Mouse (Mus musculus) heart, embryonic 13.5 days (tissue): ENCODE results near the gene Pde6h. TPM values are rescaled to one million over a fixed set of nuclear protein-coding genes. Genes with fewer than 3 reads are reported as not detected.

Experiments
- ATAC-seq: fragments of 200-750 bp; cut with Nextera tagmentation; 2 replicates; pipeline ENCODE4 v1.8.0; 2017; ENCODE audit warnings: moderate TSS enrichment; ENCODE audit not compliant: insufficient number of reproducible peaks, low FRiP score, low TSS enrichment; ENCODE audit errors: extremely low read depth
- H3K27ac ChIP-seq: fragments of 300-500 bp; sonication (generic); replicated peaks from 2 replicates; pipeline ENCODE4 v1.5.1; 2015; ENCODE audit warnings: moderate library complexity, mild to moderate bottlenecking, inconsistent platforms
- H3K27me3 ChIP-seq: fragments of 300-500 bp; sonication (generic); replicated peaks from 2 replicates; pipeline ENCODE4 v1.6.1; 2015; ENCODE audit warnings: mild to moderate bottlenecking, inconsistent platforms
- H3K36me3 ChIP-seq: fragments of 300-500 bp; sonication (generic); 2 replicates; pipeline ENCODE4 v1.6.1; 2015; ENCODE audit warnings: mild to moderate bottlenecking, inconsistent platforms
- H3K4me1 ChIP-seq: fragments of 300-500 bp; sonication (generic); 2 replicates; pipeline ENCODE4 v1.6.1; 2015; ENCODE audit warnings: inconsistent platforms
- H3K4me2 ChIP-seq: fragments of 300-500 bp; sonication (generic); 2 replicates; pipeline ENCODE4 v1.6.1; 2015; ENCODE audit warnings: inconsistent platforms, mild to moderate bottlenecking, moderate library complexity
- H3K4me3 ChIP-seq: fragments of 300-500 bp; sonication (generic); 2 replicates; pipeline ENCODE4 v1.5.1; 2015; ENCODE audit warnings: moderate library complexity, mild to moderate bottlenecking, inconsistent platforms
- H3K9ac ChIP-seq: fragments of 300-500 bp; sonication (generic); 2 replicates; pipeline ENCODE4 v1.6.1; 2015; ENCODE audit warnings: inconsistent platforms, mild to moderate bottlenecking, moderate library complexity
- H3K9me3 ChIP-seq: fragments of 300-500 bp; sonication (generic); 2 replicates; pipeline ENCODE4 v1.6.1; 2016; ENCODE audit warnings: inconsistent platforms
- WGBS: fragments of 180-500 bp; shearing (Covaris S2); methylation state at CpG from one replicate; pipeline ENCODE4 v1.1.7; 2015; ENCODE audit warnings: mixed read lengths; 5-methylcytosine and 5-hydroxymethylcytosine counted together
- polyA plus RNA-seq: library from polyadenylated mRNA; unstranded; fragments of >200 nt; fragmentation: Nextera tagmentation; extraction: Ambion mirVana; gene quantifications from 2 replicates; pipeline ENCODE4 v1.2.1, GENCODE M21; 2015

The Pde6h gene
- polyA plus RNA-seq, 1 experiment from 2014 or later, result not detected

GRCm38 (mm10) chr6:136913384-136914126, 10.1 kb upstream of the Pde6h start:
- H3K9ac ChIP-seq, result peak overlapping the region; percentile 64
- no peaks in the 10 kb centered on the region for H3K36me3 ChIP-seq
- peak overlapping the region; percentile 63 for H3K4me2 ChIP-seq
- H3K4me1 ChIP-seq, result peaks cover 27% of the 10 kb centered on the region
- peak overlapping the region; percentile 28 for H3K4me3 ChIP-seq
- WGBS, result 20% methylated on average over 18 of the region's 18 CpGs
- peak overlapping the region; percentile 21 for H3K27ac ChIP-seq
- no peaks in the 10 kb centered on the region for H3K27me3 ChIP-seq
- no peak for ATAC-seq
- H3K9me3 ChIP-seq, result no peaks in the 10 kb centered on the region

DNA sequence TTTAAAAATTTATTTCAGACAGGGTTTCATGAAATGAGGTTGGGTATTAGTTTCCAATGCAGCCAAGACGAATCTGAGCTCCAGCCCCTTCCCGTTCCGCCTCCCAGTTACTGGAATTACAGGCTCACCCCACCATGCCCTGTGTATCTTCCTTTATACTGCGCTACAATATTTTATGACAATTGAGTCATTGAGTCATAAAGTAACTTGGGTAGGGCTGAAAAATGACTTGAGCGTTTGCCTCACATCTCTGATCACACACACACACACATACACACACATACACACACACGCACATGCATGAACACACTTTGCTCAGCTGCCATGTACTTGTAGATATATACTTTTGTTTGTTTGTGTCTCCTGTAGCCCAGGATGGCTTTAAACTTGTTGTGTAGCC, 9.4 kb upstream of the Pde6h start:
- H3K27ac ChIP-seq, result no peak overlapping the region; the same call in 1 of the 2 replicates
- 96% methylated on average over 6 of the region's 6 CpGs for WGBS
- no peak overlapping the region for H3K9ac ChIP-seq
- H3K9me3 ChIP-seq, result no peaks in the 10 kb centered on the region
- ATAC-seq, result no peak
- H3K27me3 ChIP-seq, result no peaks in the 10 kb centered on the region
- no peaks in the 10 kb centered on the region for H3K36me3 ChIP-seq
- peaks cover 27% of the 10 kb centered on the region for H3K4me1 ChIP-seq
- no peak overlapping the region for H3K4me3 ChIP-seq
- H3K4me2 ChIP-seq, result no peak overlapping the region

GRCm38 (mm10) chr6:136915721-136916395, 7.8 kb upstream of the Pde6h start:
- no peaks in the 10 kb centered on the region for H3K9me3 ChIP-seq
- H3K4me1 ChIP-seq, result peaks cover 22% of the 10 kb centered on the region
- H3K4me2 ChIP-seq, result no peak overlapping the region
- H3K36me3 ChIP-seq, result no peaks in the 10 kb centered on the region
- H3K27me3 ChIP-seq, result no peaks in the 10 kb centered on the region
- H3K4me3 ChIP-seq, result no peak overlapping the region
- ATAC-seq, result no peak
- H3K27ac ChIP-seq, result no peak overlapping the region
- no peak overlapping the region for H3K9ac ChIP-seq
- whole genome bisulfite sequencing, result 68% methylated on average over 8 of the region's 8 CpGs

- Histone ChIP-seq H3K36me3 (no peaks in the 10 kb centered on the region; the same call in 1 of the 2 replicates), H3K27ac (peak overlapping the region; percentile 61; the same call in 1 of the 2 replicates), H3K9ac (no peak overlapping the region), H3K4me1 (peaks cover 27% of the 10 kb centered on the region), H3K9me3 (no peaks in the 10 kb centered on the region), H3K4me2 (no peak overlapping the region), H3K27me3 (no peaks in the 10 kb centered on the region), H3K4me3 (no peak overlapping the region)
- WGBS, result 27% methylated on average over 2 of the region's 2 CpGs
- ATAC-seq, result no peak
Measured at GRCm38 (mm10) chr6:136917885-136918284, 5.7 kb upstream of the Pde6h start.

GRCm38 (mm10) chr6:136920320-136921257, 3.0 kb upstream of the Pde6h start:
- Histone ChIP-seq H3K4me1 (peaks cover 25% of the 10 kb centered on the region), H3K4me2 (no peak overlapping the region), H3K4me3 (no peak overlapping the region), H3K9me3 (no peaks in the 10 kb centered on the region), H3K27me3 (no peaks in the 10 kb centered on the region), H3K9ac (peak overlapping the region; percentile 53), H3K36me3 (peaks cover 13% of the 10 kb centered on the region), H3K27ac (no peak overlapping the region)
- WGBS, result 37% methylated on average over 16 of the region's 16 CpGs
- ATAC-seq, result no peak

GRCm38 (mm10) chr6:136921601-136922000, 2.0 kb upstream of the Pde6h start:
- WGBS, result 58% methylated on average over 7 of the region's 7 CpGs
- Histone ChIP-seq H3K4me3 (no peak overlapping the region), H3K4me1 (peaks cover 25% of the 10 kb centered on the region), H3K4me2 (no peak overlapping the region), H3K36me3 (peaks cover 23% of the 10 kb centered on the region), H3K9me3 (no peaks in the 10 kb centered on the region), H3K27me3 (no peaks in the 10 kb centered on the region), H3K9ac (0 out of 2 replicates have a peak overlapping the region, but pooled peaks have one; percentile 30), H3K27ac (no peak overlapping the region)
- ATAC-seq, result no peak

DNA sequence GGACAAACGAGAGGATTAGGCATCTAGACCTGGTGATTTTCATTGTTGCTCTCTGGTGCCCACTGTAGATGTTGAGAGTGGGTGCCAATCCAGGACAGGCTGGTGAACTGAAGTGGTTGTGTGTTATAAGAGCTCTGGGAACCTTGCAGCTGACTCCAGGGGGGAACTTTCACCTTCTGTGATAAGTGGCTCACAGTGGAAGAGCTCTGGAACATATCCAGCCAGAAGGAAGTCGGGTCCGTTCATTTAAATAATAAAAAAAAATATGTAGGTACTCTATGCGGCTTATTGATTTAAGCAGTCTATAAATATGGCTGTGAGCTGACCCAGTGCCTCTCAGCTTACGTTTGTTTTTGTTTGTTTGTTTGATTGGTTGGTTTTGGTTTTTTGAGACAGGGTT, 1.6 kb upstream of the Pde6h start, which contains the start of gene Erp27:
Erp27 (minus strand) TSS at position 101 of the 400 bp plus-strand sequence.
- Histone ChIP-seq H3K9me3 (no peaks in the 10 kb centered on the region), H3K27me3 (no peaks in the 10 kb centered on the region), H3K4me1 (peaks cover 25% of the 10 kb centered on the region), H3K27ac (no peak within 1 kb of the TSS), H3K4me2 (no peak within 1 kb of the TSS), H3K9ac (0 out of 2 replicates have a peak within 1 kb of the TSS, but pooled peaks have one; percentile 30), H3K4me3 (no peak within 1 kb of the TSS), H3K36me3 (peaks cover 23% of the 10 kb centered on the region)
- no peak for ATAC-seq
- 61% methylated on average over 5 of the region's 5 CpGs for WGBS

DNA sequence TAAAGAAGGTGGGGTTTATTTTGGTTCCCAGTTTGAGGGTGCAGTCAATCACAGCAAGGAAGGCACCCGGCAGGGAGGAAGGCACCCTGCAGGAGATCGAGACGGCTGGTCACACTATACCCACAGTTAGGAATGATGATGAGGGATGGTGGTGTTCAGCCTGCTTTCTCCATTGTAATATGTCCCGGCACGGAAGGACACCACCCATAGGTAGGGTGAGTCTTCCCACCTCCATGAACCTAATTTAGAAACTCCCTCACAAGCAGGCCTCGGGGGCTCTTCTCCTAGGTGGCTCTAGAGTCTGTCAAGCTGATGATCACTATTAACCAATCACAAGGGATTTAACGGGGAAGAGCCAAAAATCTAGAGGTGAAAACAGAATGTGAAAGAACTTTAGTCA, 761 bp upstream of the Pde6h start:
- Histone ChIP-seq H3K9ac (no peak overlapping the region), H3K27me3 (no peaks in the 10 kb centered on the region), H3K9me3 (no peaks in the 10 kb centered on the region), H3K4me1 (peaks cover 24% of the 10 kb centered on the region), H3K27ac (no peak overlapping the region), H3K4me3 (no peak overlapping the region), H3K36me3 (peaks cover 23% of the 10 kb centered on the region), H3K4me2 (no peak overlapping the region)
- ATAC-seq, result no peak
- WGBS, result 82% methylated on average over 7 of the region's 7 CpGs

- Histone ChIP-seq H3K9ac (0 out of 2 replicates have a peak overlapping the region, but pooled peaks have one; percentile 14), H3K4me3 (no peak overlapping the region), H3K4me1 (peaks cover 14% of the 10 kb centered on the region), H3K27ac (peak overlapping the region; percentile 53), H3K27me3 (no peaks in the 10 kb centered on the region), H3K4me2 (no peak overlapping the region), H3K36me3 (peaks cover 31% of the 10 kb centered on the region), H3K9me3 (no peaks in the 10 kb centered on the region)
- WGBS, result 60% methylated on average over 8 of the region's 8 CpGs
- no peak for ATAC-seq
Measured at GRCm38 (mm10) chr6:136925049-136925448, 1.4 kb downstream of the Pde6h start.

- H3K9me3 ChIP-seq, result no peaks in the 10 kb centered on the region
- 77% methylated on average over 1 of the region's 1 CpGs for WGBS
- no peak for ATAC-seq
Measured at GRCm38 (mm10) chr6:136927626-136928025, 4.0 kb downstream of the Pde6h start.

GRCm38 (mm10) chr6:136930677-136931076, 7.0 kb downstream of the Pde6h start:
- Histone ChIP-seq H3K9me3 (no peaks in the 10 kb centered on the region), H3K36me3 (peaks cover 31% of the 10 kb centered on the region), H3K27me3 (no peaks in the 10 kb centered on the region), H3K4me1 (peaks cover 21% of the 10 kb centered on the region), H3K9ac (peak overlapping the region; percentile 29), H3K4me2 (peak overlapping the region; percentile 56), H3K4me3 (peak overlapping the region; percentile 36), H3K27ac (peak overlapping the region; percentile 86)
- 2% methylated on average over 12 of the region's 12 CpGs for WGBS
- ATAC-seq, result peak; percentile 73

More at GRCm38 (mm10) chr6:136927626-136928025, 4.0 kb downstream of the Pde6h start:
- no peak overlapping the region for H3K4me2 ChIP-seq
- H3K27me3 ChIP-seq, result no peaks in the 10 kb centered on the region
- peaks cover 20% of the 10 kb centered on the region for H3K4me1 ChIP-seq
- peaks cover 40% of the 10 kb centered on the region for H3K36me3 ChIP-seq
- H3K27ac ChIP-seq, result no peak overlapping the region
- no peak overlapping the region for H3K9ac ChIP-seq
- H3K4me3 ChIP-seq, result no peak overlapping the region
